Mouse (Mus musculus): Measurements from ENCODE around the gene Mapre1. TPM values are rescaled to one million over a fixed set of nuclear protein-coding genes. Genes with fewer than 3 reads are reported as not detected.

Mapre1 gene
- polyA plus RNA-seq, 1 experiment from 2014 or later: 230 TPM

DNA sequence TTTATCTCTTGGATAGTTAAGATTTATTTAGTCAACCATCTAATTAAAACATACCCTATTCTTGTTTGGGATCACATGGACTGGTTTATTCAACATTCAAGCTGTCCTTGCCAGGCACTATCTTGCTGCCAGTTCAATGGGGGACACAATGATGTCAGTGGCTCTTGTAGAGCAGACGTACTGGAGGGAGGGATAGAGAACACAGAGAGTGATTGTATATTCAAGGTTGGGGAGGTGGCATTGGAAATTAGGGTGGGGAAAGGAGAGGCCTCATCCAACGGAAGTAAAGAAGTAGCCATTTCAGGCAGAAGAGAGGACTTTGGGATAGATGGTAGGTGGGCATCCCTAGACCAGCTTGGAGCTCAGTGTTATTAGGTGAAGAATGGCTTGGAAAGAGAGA, 16.2 kb upstream of the Mapre1 start:
- ATAC-seq (ENCODE audit: insufficient number of reproducible peaks, insufficient read depth, low FRiP score, low TSS enrichment, low read depth): no peak
- H3K4me2 ChIP-seq: no peak overlapping the region
- H3K4me3 ChIP-seq: no peak overlapping the region
- 80% methylated on average over 2 of the region's 2 CpGs for WGBS
- H3K9ac ChIP-seq: no peak overlapping the region
- no peaks in the 10 kb centered on the region for H3K4me1 ChIP-seq
- H3K36me3 ChIP-seq: no peaks in the 10 kb centered on the region
- no peaks in the 10 kb centered on the region for H3K27me3 ChIP-seq
- H3K27ac ChIP-seq: no peak overlapping the region
- H3K9me3 ChIP-seq: no peaks in the 10 kb centered on the region

DNA sequence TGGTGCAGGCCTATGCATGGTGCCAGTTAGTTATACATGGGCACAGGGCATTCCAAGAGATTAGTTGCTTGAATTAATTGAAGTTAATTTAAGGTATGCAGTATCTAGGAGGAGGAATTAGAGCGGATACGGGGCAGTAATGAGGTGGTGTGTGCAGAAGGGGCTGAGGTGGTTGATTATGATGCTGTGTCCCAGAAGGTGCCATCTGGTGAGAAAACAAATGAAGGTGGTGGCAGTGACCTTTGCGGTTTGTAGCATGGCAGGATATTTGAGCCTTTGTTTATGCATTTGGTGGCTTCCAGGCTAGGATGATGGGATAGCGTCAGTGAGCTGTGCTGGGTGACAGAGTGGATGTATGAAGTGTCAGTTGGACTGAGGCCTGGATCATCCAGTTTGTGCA, 15.8 kb upstream of the Mapre1 start:
- Histone ChIP-seq H3K4me3 (no peak overlapping the region), H3K9ac (no peak overlapping the region), H3K4me2 (no peak overlapping the region), H3K36me3 (no peaks in the 10 kb centered on the region), H3K27ac (no peak overlapping the region), H3K27me3 (no peaks in the 10 kb centered on the region), H3K4me1 (no peaks in the 10 kb centered on the region), H3K9me3 (no peaks in the 10 kb centered on the region)
- 87% methylated on average over 4 of the region's 4 CpGs for WGBS
- no peak for ATAC-seq (ENCODE audit: insufficient number of reproducible peaks, insufficient read depth, low FRiP score, low TSS enrichment, low read depth)

DNA sequence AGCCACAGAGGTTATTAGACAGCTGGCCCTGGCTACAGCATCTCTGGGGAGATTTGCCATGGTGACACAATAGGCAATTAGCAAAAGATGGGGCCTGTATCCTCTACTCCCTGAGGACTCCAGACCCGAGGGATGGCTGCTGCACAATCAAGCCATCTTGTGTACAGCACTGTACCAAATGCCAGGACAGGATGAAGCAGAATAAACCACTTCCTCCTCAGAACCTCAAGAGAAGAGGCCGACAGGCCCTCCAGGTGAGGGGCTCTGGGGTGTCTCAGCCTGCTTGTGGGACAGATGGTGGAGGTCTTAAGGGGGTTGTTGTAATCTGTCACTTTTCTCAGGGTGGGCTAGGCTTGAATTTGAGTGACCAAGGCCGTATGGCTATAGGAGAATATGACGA, 7.0 kb upstream of the Mapre1 start:
- Histone ChIP-seq H3K4me2 (no peak overlapping the region), H3K36me3 (no peaks in the 10 kb centered on the region), H3K4me3 (no peak overlapping the region), H3K27me3 (no peaks in the 10 kb centered on the region), H3K9me3 (no peaks in the 10 kb centered on the region), H3K27ac (no peak overlapping the region), H3K9ac (no peak overlapping the region), H3K4me1 (no peaks in the 10 kb centered on the region)
- WGBS: 79% methylated on average over 4 of the region's 4 CpGs
- ATAC-seq (ENCODE audit: insufficient number of reproducible peaks, insufficient read depth, low FRiP score, low TSS enrichment, low read depth): no peak

DNA sequence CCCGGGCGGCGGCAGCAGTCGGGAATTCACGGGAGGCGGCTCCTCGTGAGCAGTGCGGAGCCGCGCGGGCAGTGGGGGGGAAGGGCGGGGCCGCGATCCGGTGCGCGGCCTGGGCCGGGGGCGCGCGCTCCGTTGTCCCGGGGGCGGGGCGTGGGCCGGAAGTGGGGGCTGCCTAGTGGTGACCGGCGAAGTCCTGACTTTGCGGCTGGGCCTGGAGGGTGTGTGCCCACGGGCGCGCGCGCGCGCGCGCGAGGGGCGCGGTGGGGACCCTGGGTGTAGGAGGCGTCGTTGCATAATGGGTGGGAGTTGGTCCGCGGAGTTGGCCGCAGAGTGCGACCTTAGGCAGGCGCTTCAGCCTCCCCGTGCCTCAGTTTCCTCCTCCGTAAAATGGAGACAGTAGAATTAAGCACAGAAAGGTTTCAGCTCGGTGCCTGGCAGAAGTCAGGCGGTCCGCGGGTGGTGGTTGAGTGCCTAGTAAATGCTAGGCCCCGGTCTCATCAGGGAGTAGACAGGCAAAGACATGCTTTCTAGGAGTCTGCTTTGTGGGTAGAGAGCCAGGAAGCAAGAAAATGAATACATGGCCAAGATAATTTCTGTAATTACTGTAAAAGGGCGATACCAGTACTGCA, 477 bp downstream of the Mapre1 start:
- no peaks in the 10 kb centered on the region for H3K27me3 ChIP-seq
- 3% methylated on average over 40 of the region's 56 CpGs for WGBS
- peak overlapping the region; percentile 94 for H3K27ac ChIP-seq
- peaks cover under 1% of the 10 kb centered on the region for H3K36me3 ChIP-seq
- H3K4me1 ChIP-seq: peaks cover 37% of the 10 kb centered on the region
- H3K9me3 ChIP-seq: no peaks in the 10 kb centered on the region
- ATAC-seq (ENCODE audit: insufficient number of reproducible peaks, insufficient read depth, low FRiP score, low TSS enrichment, low read depth): peak; percentile 86
- peak overlapping the region; percentile 83 for H3K4me3 ChIP-seq
- H3K4me2 ChIP-seq: peak overlapping the region; percentile 76
- peak overlapping the region; percentile 92 for H3K9ac ChIP-seq

DNA sequence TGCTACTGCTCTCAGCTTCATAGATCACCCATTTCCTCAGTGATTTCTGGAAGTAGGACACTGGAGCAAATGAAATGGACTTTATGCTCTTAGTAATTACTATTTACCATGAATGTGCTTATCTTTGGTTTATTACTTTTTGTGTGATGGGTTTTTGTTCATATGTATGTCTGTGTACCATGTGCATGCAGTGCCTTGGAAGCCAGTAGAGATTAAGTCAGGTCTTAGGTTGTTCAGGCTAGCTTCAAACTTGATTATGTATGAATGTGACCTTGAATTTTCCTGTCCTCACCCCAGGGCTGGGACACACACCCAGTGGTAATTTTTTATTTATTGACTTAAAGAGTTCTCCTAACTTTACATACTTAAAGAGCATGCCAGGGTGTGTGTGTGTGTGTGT, 6.9 kb downstream of the Mapre1 start:
- no peak for ATAC-seq (ENCODE audit: insufficient number of reproducible peaks, insufficient read depth, low FRiP score, low TSS enrichment, low read depth)

DNA sequence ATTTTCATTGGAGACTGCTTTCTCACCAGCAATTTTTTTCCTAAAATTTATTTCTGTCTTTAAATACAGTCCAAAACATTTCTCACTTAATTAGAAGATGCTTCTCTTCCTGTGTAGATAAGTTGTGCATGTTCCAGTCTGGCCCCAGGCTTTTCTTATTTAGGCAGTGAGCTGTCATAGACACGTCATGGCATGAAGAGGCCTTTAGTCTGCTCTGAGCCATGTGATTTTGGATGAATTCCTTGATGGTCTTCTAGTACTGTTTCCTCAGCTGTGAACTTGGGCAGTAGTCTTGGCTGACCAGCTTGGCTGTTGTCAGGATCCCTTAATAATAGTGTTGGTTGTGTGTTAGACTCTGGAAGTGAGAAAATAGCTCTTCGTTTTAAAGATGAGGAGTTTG, 9.3 kb downstream of the Mapre1 start:
- H3K9me3 ChIP-seq: no peaks in the 10 kb centered on the region
- no peak overlapping the region for H3K4me3 ChIP-seq
- H3K4me2 ChIP-seq: no peak overlapping the region
- H3K4me1 ChIP-seq: peaks cover 4% of the 10 kb centered on the region; the same call in 1 of the 2 replicates
- H3K27ac ChIP-seq: no peak overlapping the region
- H3K9ac ChIP-seq: no peak overlapping the region
- H3K27me3 ChIP-seq: no peaks in the 10 kb centered on the region
- 79% methylated on average over 2 of the region's 2 CpGs for WGBS
- H3K36me3 ChIP-seq: peaks cover 49% of the 10 kb centered on the region
- ATAC-seq (ENCODE audit: insufficient number of reproducible peaks, insufficient read depth, low FRiP score, low TSS enrichment, low read depth): no peak

More for the DNA sequence above, 6.9 kb downstream of the Mapre1 start:
- no peaks in the 10 kb centered on the region for H3K27me3 ChIP-seq
- peaks cover 22% of the 10 kb centered on the region for H3K4me1 ChIP-seq
- no peak overlapping the region for H3K4me3 ChIP-seq
- H3K9ac ChIP-seq: no peak overlapping the region
- no peaks in the 10 kb centered on the region for H3K9me3 ChIP-seq
- H3K27ac ChIP-seq: no peak overlapping the region
- H3K36me3 ChIP-seq: peaks cover 37% of the 10 kb centered on the region
- H3K4me2 ChIP-seq: no peak overlapping the region

GRCm38 (mm10) chr2:153762121-153762520, 21.0 kb downstream of the Mapre1 start:
- 92% methylated on average over 5 of the region's 5 CpGs for WGBS
- no peaks in the 10 kb centered on the region for H3K9me3 ChIP-seq
- H3K27me3 ChIP-seq: no peaks in the 10 kb centered on the region
- H3K9ac ChIP-seq: no peak overlapping the region
- no peak overlapping the region for H3K4me3 ChIP-seq
- H3K4me1 ChIP-seq: no peaks in the 10 kb centered on the region
- no peak for ATAC-seq (ENCODE audit: insufficient number of reproducible peaks, insufficient read depth, low FRiP score, low TSS enrichment, low read depth)
- no peak overlapping the region for H3K4me2 ChIP-seq
- H3K27ac ChIP-seq: no peak overlapping the region
- peaks cover 96% of the 10 kb centered on the region for H3K36me3 ChIP-seq

- Histone ChIP-seq H3K9me3 (no peaks in the 10 kb centered on the region), H3K27me3 (no peaks in the 10 kb centered on the region), H3K4me3 (no peak overlapping the region), H3K4me1 (no peaks in the 10 kb centered on the region), H3K9ac (no peak overlapping the region), H3K4me2 (no peak overlapping the region), H3K27ac (no peak overlapping the region), H3K36me3 (peaks cover 78% of the 10 kb centered on the region)
- WGBS: 51% methylated on average over 6 of the region's 6 CpGs
- no peak for ATAC-seq (ENCODE audit: insufficient number of reproducible peaks, insufficient read depth, low FRiP score, low TSS enrichment, low read depth)
Measured at GRCm38 (mm10) chr2:153767484-153767883, 26.4 kb downstream of the Mapre1 start.

DNA sequence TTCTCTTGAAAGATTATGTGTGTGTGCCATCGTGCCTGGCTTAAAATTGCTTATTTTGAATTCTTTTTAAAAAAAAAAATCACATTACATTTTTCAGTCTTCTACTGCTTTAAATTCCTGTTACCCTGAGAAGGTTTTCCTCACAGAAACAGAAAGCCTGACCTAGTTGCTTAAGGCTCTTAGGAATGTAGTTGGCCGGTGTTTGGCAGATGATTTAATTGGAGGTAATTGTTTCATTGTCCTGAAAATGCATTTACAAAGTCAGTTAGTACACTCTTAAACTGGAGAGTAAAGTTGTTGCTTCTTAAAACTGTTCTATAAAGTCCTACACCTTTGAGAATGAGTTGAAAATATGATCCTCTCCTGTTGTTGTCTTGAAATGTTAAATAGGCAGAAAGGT, 27.8 kb downstream of the Mapre1 start:
- Histone ChIP-seq H3K9ac (no peak overlapping the region), H3K4me3 (no peak overlapping the region), H3K4me2 (no peak overlapping the region), H3K27me3 (no peaks in the 10 kb centered on the region), H3K36me3 (peaks cover 78% of the 10 kb centered on the region), H3K9me3 (no peaks in the 10 kb centered on the region), H3K27ac (no peak overlapping the region), H3K4me1 (no peaks in the 10 kb centered on the region)
- 76% methylated on average over 2 of the region's 2 CpGs for WGBS
- no peak for ATAC-seq (ENCODE audit: insufficient number of reproducible peaks, insufficient read depth, low FRiP score, low TSS enrichment, low read depth)

GRCm38 (mm10) chr2:153772950-153773349, 31.9 kb downstream of the Mapre1 start:
- no peak overlapping the region for H3K9ac ChIP-seq
- no peak overlapping the region for H3K27ac ChIP-seq
- no peak overlapping the region for H3K4me2 ChIP-seq
- H3K4me3 ChIP-seq: no peak overlapping the region
- H3K9me3 ChIP-seq: no peaks in the 10 kb centered on the region
- no peak for ATAC-seq (ENCODE audit: insufficient number of reproducible peaks, insufficient read depth, low FRiP score, low TSS enrichment, low read depth)
- WGBS: 92% methylated on average over 4 of the region's 4 CpGs
- no peaks in the 10 kb centered on the region for H3K4me1 ChIP-seq
- peaks cover 44% of the 10 kb centered on the region for H3K36me3 ChIP-seq
- no peaks in the 10 kb centered on the region for H3K27me3 ChIP-seq

GRCm38 (mm10) chr2:153775472-153775871, 34.4 kb downstream of the Mapre1 start:
- Histone ChIP-seq H3K9ac (no peak overlapping the region), H3K4me1 (peaks cover 11% of the 10 kb centered on the region), H3K36me3 (peaks cover 34% of the 10 kb centered on the region), H3K4me3 (no peak overlapping the region), H3K27me3 (no peaks in the 10 kb centered on the region), H3K9me3 (no peaks in the 10 kb centered on the region), H3K4me2 (no peak overlapping the region), H3K27ac (no peak overlapping the region)
- WGBS: 90% methylated on average over 4 of the region's 4 CpGs
- no peak for ATAC-seq (ENCODE audit: insufficient number of reproducible peaks, insufficient read depth, low FRiP score, low TSS enrichment, low read depth)

GRCm38 (mm10) chr2:153778638-153779362, 37.7 kb downstream of the Mapre1 start:
- H3K4me3 ChIP-seq: peak overlapping the region; percentile 39
- 12% methylated on average over 24 of the region's 24 CpGs for WGBS
- H3K4me2 ChIP-seq: peak overlapping the region; percentile 75
- H3K27ac ChIP-seq: peak overlapping the region; percentile 34; the same call in 1 of the 2 replicates
- peak; percentile 83 for ATAC-seq (ENCODE audit: insufficient number of reproducible peaks, insufficient read depth, low FRiP score, low TSS enrichment, low read depth)
- H3K27me3 ChIP-seq: no peaks in the 10 kb centered on the region
- peaks cover 8% of the 10 kb centered on the region for H3K36me3 ChIP-seq
- H3K4me1 ChIP-seq: peaks cover 11% of the 10 kb centered on the region
- peak overlapping the region; percentile 65 for H3K9ac ChIP-seq
- no peaks in the 10 kb centered on the region for H3K9me3 ChIP-seq

Data from embryonic facial prominence, embryonic 13.5 days (tissue).